Mouse (Mus musculus) brain, embryonic 14.5 days (tissue): ENCODE results near the gene Pawr.

ENCODE experiments used
- CTCF ChIP-seq: fragments of 200-500 bp; IDR thresholded peaks from 2 replicates; pipeline ENCODE4 v1.5.1; 2012; ENCODE audit warnings: inconsistent platforms, mild to moderate bottlenecking, moderate library complexity, borderline replicate concordance; ENCODE audit not compliant: insufficient read depth, insufficient read length; ENCODE audit errors: extremely low read depth
- POLR2A ChIP-seq: fragments of 200-500 bp; IDR thresholded peaks from 2 replicates; pipeline ENCODE4 v1.6.1; 2012; ENCODE audit warnings: mild to moderate bottlenecking, inconsistent platforms, borderline replicate concordance; ENCODE audit not compliant: poor library complexity, insufficient read depth, insufficient read length, severe bottlenecking; ENCODE audit errors: extremely low read depth

GRCm38 (mm10) chr10:108394306-108394705 lies 62.4 kb downstream of the Pawr start:
- TF ChIP-seq CTCF (no peak), POLR2A (no peak)
